Mouse (Mus musculus): ENCODE data around the gene Gcc2.
A peak's percentile ranks its signal among the peaks of the same experiment; 100 is the strongest.
"Not testable (repeated sequence)": the region's sequence is repeated elsewhere in the genome, so short reads cannot be mapped to it uniquely, and the experiment has no call there.

Gene Gcc2

GRCm38 (mm10) chr10:58231779-58232640, 23.3 kb upstream of the Gcc2 start:
- DNase-seq, result peak; percentile 66 to 74

- DNase-seq, result not testable (repeated sequence)
Observed at GRCm38 (mm10) chr10:58232641-58232969, 22.7 kb upstream of the Gcc2 start, which contains the start of gene Duxf3. Gene Duxf3 (minus strand): TSS chr10:58232675.

GRCm38 (mm10) chr10:58233054-58233739, 22.1 kb upstream of the Gcc2 start:
- peak in 1 of 2 experiments; percentile 24 for DNase-seq

- not testable (repeated sequence) for DNase-seq
Observed at GRCm38 (mm10) chr10:58233740-58234121, 21.6 kb upstream of the Gcc2 start.

- not testable (repeated sequence) for DNase-seq
Observed at GRCm38 (mm10) chr10:58234985-58235384, 20.3 kb upstream of the Gcc2 start.

GRCm38 (mm10) chr10:58236613-58237012, 18.7 kb upstream of the Gcc2 start, which contains the start of gene Gm4981:
Gene Gm4981 (minus strand): TSS chr10:58236701.
- no peak for DNase-seq

GRCm38 (mm10) chr10:58238984-58239740, 16.1 kb upstream of the Gcc2 start:
- peak in 1 of 2 experiments; percentile 40 for DNase-seq

- DNase-seq, result no peak
Observed at GRCm38 (mm10) chr10:58249535-58249934, 5.8 kb upstream of the Gcc2 start.

GRCm38 (mm10) chr10:58254635-58255175, 592 bp upstream of the Gcc2 start:
- no peak for DNase-seq

GRCm38 (mm10) chr10:58255954-58256353, 657 bp downstream of the Gcc2 start:
- no peak for DNase-seq

GRCm38 (mm10) chr10:58258466-58258865, 3.2 kb downstream of the Gcc2 start:
- DNase-seq, result no peak

- no peak for DNase-seq
Observed at GRCm38 (mm10) chr10:58282238-58282637, 26.9 kb downstream of the Gcc2 start.

- no peak for DNase-seq
Observed at GRCm38 (mm10) chr10:58290742-58291141, 35.4 kb downstream of the Gcc2 start.

GRCm38 (mm10) chr10:58294246-58294645, 38.9 kb downstream of the Gcc2 start:
- no peak for DNase-seq

GRCm38 (mm10) chr10:58295605-58296004, 40.3 kb downstream of the Gcc2 start:
- no peak for DNase-seq

- no peak for DNase-seq
Observed at GRCm38 (mm10) chr10:58304996-58305395, 49.7 kb downstream of the Gcc2 start.

- no peak for DNase-seq
Observed at GRCm38 (mm10) chr10:58306897-58307296, 51.6 kb downstream of the Gcc2 start.

GRCm38 (mm10) chr10:58310791-58311190, 55.5 kb downstream of the Gcc2 start:
- DNase-seq, result no peak

GRCm38 (mm10) chr10:58312887-58313286, 57.6 kb downstream of the Gcc2 start:
- DNase-seq, result no peak

- no peak for DNase-seq
Observed at GRCm38 (mm10) chr10:58320881-58321280, 65.6 kb downstream of the Gcc2 start.

GRCm38 (mm10) chr10:58322361-58323027, 67.2 kb downstream of the Gcc2 start:
- no peak for DNase-seq

Measured in thymus, postnatal 36 days (tissue).